Mouse (Mus musculus) midbrain, postnatal 0 days (tissue): ENCODE measurements around the gene Wdr76. TPM values are rescaled to one million over a fixed set of nuclear protein-coding genes. Genes with fewer than 3 reads are reported as not detected.
A peak's percentile ranks its signal among the peaks of the same experiment; 100 is the strongest.
"Not testable (repeated sequence)": the region's sequence is repeated elsewhere in the genome, so short reads cannot be mapped to it uniquely, and the experiment has no call there.

Experiments
- ATAC-seq: fragments of 200-750 bp; cut with Nextera tagmentation; 2 replicates; pipeline ENCODE4 v1.8.0; 2017; ENCODE audit warnings: moderate number of reproducible peaks, mild to moderate bottlenecking, moderate TSS enrichment, moderate library complexity; ENCODE audit not compliant: low FRiP score
- DNase-seq: peaks from one replicate; pipeline ENCODE4 v3.0.0-alpha.2; 2015; ENCODE audit warnings: low spot score
- H3K27ac ChIP-seq: fragments of 300-500 bp; sonication (generic); 2 replicates; pipeline ENCODE4 v1.5.1; 2014; ENCODE audit warnings: low read depth, mild to moderate bottlenecking, low read length, mixed read lengths
- H3K27me3 ChIP-seq: fragments of 300-500 bp; sonication (generic); 2 replicates; pipeline ENCODE4 v1.6.1; 2014; ENCODE audit warnings: low read length, control low read depth, mixed read lengths; ENCODE audit not compliant: insufficient read depth
- H3K36me3 ChIP-seq: fragments of 300-500 bp; sonication (generic); 2 replicates; pipeline ENCODE4 v1.6.1; 2014; ENCODE audit warnings: low read length, control low read depth, mixed read lengths; ENCODE audit not compliant: insufficient read depth
- H3K4me1 ChIP-seq: fragments of 300-500 bp; sonication (generic); 2 replicates; pipeline ENCODE4 v1.6.1; 2014; ENCODE audit warnings: mild to moderate bottlenecking, control low read depth, antibody characterized with exemption, low read length, mixed read lengths; ENCODE audit not compliant: insufficient read depth
- H3K4me2 ChIP-seq: fragments of 300-500 bp; sonication (generic); 2 replicates; pipeline ENCODE4 v1.6.1; 2014; ENCODE audit warnings: low read depth, mild to moderate bottlenecking, low read length, mixed read lengths; ENCODE audit not compliant: poor library complexity, severe bottlenecking
- H3K4me3 ChIP-seq: fragments of 300-500 bp; sonication (generic); 2 replicates; pipeline ENCODE4 v1.5.1; 2014; ENCODE audit warnings: low read depth, mild to moderate bottlenecking, low read length, moderate library complexity
- H3K9ac ChIP-seq: fragments of 300-500 bp; sonication (generic); replicated peaks from 2 replicates; pipeline ENCODE4 v1.6.1; 2014; ENCODE audit warnings: mild to moderate bottlenecking, low read length, moderate library complexity, mixed read lengths; ENCODE audit not compliant: poor library complexity, severe bottlenecking
- H3K9me3 ChIP-seq: fragments of 300-500 bp; sonication (generic); 2 replicates; pipeline ENCODE4 v1.6.1; 2016; ENCODE audit warnings: low read length, control low read depth
- CTCF ChIP-seq: IDR thresholded peaks from 2 replicates; pipeline ENCODE4 v1.5.1; 2016; ENCODE audit warnings: antibody characterized with exemption, mild to moderate bottlenecking
- WGBS: fragments of 180-500 bp; shearing (Covaris S2); extraction: QIAGEN DNeasy Blood & Tissue Kit; methylation state at CpG from one replicate; pipeline ENCODE4 v1.1.7; 2014; 5-methylcytosine and 5-hydroxymethylcytosine counted together
- polyA plus RNA-seq: library from polyadenylated mRNA; unstranded; fragments of >200 nt; fragmentation: Nextera tagmentation; extraction: Ambion mirVana; gene quantifications from 2 replicates; pipeline ENCODE4 v1.2.1, GENCODE M21; 2015
- total RNA-seq: library from RNA; depleted of rRNA; stranded (reverse); fragments of >200 nt; gene quantifications from 2 replicates; pipeline ENCODE4 v1.2.3, GENCODE M21; 2014

Gene Wdr76
- total and polyA plus RNA-seq, 2 experiments from 2014 or later: 2.1 to 4.8 TPM

DNA sequence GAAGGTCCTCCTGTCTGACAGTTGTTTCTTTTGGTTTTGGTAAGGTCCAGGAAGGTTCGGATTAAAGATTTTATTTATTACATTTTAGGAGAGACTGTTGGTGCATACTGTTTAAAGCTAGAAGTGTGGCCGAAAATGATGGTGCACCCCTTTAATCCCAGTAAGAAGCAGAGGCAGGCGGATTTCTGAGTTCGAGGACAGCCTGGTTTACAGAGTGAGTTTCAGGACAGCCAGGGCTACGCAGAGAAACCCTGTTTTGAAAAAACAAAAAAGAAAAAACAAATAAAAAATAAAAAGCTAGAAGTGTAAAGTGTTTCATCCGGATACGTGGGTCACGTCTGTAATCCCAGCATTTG is 32.4 kb upstream of the Wdr76 start:
- H3K9me3 ChIP-seq: no peaks in the 10 kb centered on the region
- 0 out of 2 replicates have a peak overlapping the region, but pooled peaks have one; percentile 47 for H3K27ac ChIP-seq
- H3K36me3 ChIP-seq: no peaks in the 10 kb centered on the region
- H3K4me1 ChIP-seq: no peaks in the 10 kb centered on the region
- peak; percentile 62 for ATAC-seq
- DNase-seq: no peak
- 36% methylated on average over 8 of the region's 8 CpGs for WGBS
- H3K4me3 ChIP-seq: peak overlapping the region; percentile 51
- no peak overlapping the region; the same call in 1 of the 2 replicates for H3K9ac ChIP-seq
- H3K4me2 ChIP-seq: peak overlapping the region; percentile 57
- no peak for TF ChIP-seq CTCF
- H3K27me3 ChIP-seq: no peaks in the 10 kb centered on the region

DNA sequence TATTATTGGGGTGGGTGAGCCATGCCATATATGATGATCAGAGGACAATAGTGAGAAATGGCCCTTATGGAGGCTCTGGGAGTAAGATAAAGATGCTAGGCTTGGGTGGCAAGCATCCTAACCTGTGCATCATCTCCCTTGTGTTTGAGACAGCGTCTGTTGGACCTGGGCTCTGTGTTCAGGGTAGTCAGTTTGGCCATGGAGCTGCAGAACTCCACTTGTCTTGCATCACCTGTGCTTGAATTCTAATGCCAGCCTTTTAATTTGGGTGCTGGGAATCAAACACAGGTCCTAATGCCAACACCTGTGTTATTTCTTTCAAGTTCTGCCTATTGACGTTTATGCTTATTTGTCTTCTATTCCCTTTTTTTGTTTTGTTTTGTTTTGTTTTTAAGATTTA is 31.2 kb upstream of the Wdr76 start:
- WGBS: 99% methylated on average over 2 of the region's 2 CpGs
- not testable (repeated sequence) for DNase-seq, H3K27ac ChIP-seq, H3K9me3 ChIP-seq, H3K4me2 ChIP-seq, ATAC-seq, H3K36me3 ChIP-seq, H3K4me3 ChIP-seq, H3K27me3 ChIP-seq, H3K4me1 ChIP-seq, H3K9ac ChIP-seq

- no peak for TF ChIP-seq CTCF
- 78% methylated on average over 3 of the region's 3 CpGs for WGBS
- ATAC-seq: no peak
These were observed 28.8 kb upstream of the Wdr76 start for GRCm38 (mm10) chr2:121477491-121478266.

GRCm38 (mm10) chr2:121480498-121480897 is 26.0 kb upstream of the Wdr76 start:
- 66% methylated on average over 3 of the region's 3 CpGs for WGBS
- Histone ChIP-seq H3K9me3 (no peaks in the 10 kb centered on the region), H3K9ac (no peak overlapping the region), H3K27ac (no peak overlapping the region), H3K36me3 (no peaks in the 10 kb centered on the region), H3K4me2 (no peak overlapping the region), H3K27me3 (no peaks in the 10 kb centered on the region), H3K4me1 (no peaks in the 10 kb centered on the region), H3K4me3 (no peak overlapping the region)
- ATAC-seq (no peak), DNase-seq (no peak)
- peak; percentile 55 for TF ChIP-seq CTCF

More at GRCm38 (mm10) chr2:121477491-121478266, 28.8 kb upstream of the Wdr76 start:
- DNase-seq: no peak
- Histone ChIP-seq H3K4me1 (no peaks in the 10 kb centered on the region), H3K27me3 (no peaks in the 10 kb centered on the region), H3K27ac (no peak overlapping the region), H3K9me3 (no peaks in the 10 kb centered on the region), H3K9ac (no peak overlapping the region), H3K4me2 (no peak overlapping the region), H3K36me3 (no peaks in the 10 kb centered on the region), H3K4me3 (no peak overlapping the region)

- not testable (repeated sequence) for H3K27ac ChIP-seq, DNase-seq, H3K9me3 ChIP-seq, H3K27me3 ChIP-seq, ATAC-seq, H3K4me1 ChIP-seq, H3K36me3 ChIP-seq, H3K4me3 ChIP-seq, H3K9ac ChIP-seq, H3K4me2 ChIP-seq
- WGBS: 90% methylated on average over 13 of the region's 13 CpGs
These were observed 25.6 kb upstream of the Wdr76 start for GRCm38 (mm10) chr2:121480916-121481315.

DNA sequence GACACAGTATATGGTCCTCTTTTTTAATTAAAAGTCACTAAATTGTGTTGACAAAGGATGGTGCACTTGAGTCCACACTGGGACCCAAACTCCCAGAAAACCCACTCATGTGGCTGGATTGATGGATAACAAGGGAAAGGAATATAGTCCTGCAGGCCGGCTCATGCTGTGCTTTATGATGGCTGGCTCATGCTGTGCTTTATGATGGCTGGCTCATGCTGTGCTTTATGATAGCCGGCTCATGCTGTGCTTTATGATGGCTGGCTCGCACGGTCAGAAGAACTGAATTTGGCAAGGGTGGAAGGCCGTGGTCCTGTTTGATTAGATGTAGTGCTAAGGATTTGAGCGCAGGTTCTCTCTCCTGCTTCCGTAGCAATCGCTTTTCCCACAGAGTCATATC is 22.9 kb upstream of the Wdr76 start:
- Histone ChIP-seq H3K4me2 (no peak overlapping the region), H3K36me3 (no peaks in the 10 kb centered on the region), H3K4me3 (no peak overlapping the region), H3K27ac (no peak overlapping the region), H3K4me1 (no peaks in the 10 kb centered on the region), H3K9ac (no peak overlapping the region), H3K9me3 (no peaks in the 10 kb centered on the region), H3K27me3 (no peaks in the 10 kb centered on the region)
- WGBS: 38% methylated on average over 8 of the region's 8 CpGs
- no peak for ATAC-seq
- TF ChIP-seq CTCF: no peak
- no peak for DNase-seq

DNA sequence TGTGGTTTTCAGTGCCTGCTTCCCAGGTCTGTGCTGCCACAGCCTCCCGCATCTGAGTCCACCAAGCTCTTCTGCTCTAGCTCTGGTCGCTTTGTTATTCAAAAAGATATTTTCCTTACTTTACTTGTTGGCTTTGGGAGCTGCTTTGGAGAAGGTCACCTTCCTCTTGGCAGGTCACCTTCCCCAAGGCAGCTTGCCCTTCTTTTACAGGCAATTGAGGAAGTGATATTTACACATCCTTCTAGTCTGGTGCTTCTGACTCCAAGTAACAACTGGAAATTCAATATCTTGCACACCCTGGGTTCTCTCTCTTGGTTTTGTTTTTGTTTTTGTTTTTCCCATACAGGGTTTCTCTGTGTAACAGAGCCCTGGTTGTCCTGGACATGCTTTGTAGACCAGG is 22.1 kb upstream of the Wdr76 start:
- H3K9ac ChIP-seq, H3K4me1 ChIP-seq, H3K36me3 ChIP-seq, H3K4me3 ChIP-seq, H3K4me2 ChIP-seq, H3K27me3 ChIP-seq, H3K9me3 ChIP-seq, DNase-seq, ATAC-seq, H3K27ac ChIP-seq: not testable (repeated sequence)
- WGBS: 100% methylated on average over 1 of the region's 2 CpGs

DNA sequence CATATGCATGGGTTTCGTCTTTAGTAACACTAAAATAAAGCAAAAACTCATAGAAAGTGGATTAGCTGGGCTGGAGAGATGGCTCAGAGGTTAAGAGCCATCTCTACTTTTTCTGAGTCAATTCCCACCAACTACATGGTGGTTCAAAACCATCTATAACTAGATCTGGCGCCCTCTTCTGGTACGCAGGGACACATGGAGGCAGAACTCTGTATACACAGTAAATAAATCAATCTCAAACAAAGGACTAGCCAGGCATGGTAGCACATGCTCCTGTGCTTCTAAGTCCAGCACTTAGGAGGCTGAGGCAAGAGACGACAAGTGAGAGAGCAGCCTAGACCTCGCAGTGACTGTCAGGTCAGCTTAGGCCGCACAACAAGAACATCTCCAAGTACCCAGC is 5.0 kb upstream of the Wdr76 start:
- not testable (repeated sequence) for ATAC-seq, H3K27ac ChIP-seq, H3K4me2 ChIP-seq, H3K36me3 ChIP-seq, H3K9ac ChIP-seq, H3K27me3 ChIP-seq, H3K4me3 ChIP-seq, H3K4me1 ChIP-seq, DNase-seq, H3K9me3 ChIP-seq
- 86% methylated on average over 1 of the region's 6 CpGs for WGBS
